Mouse (Mus musculus): ENCODE data around the gene Hnrnpl. TPM values are rescaled to one million over a fixed set of nuclear protein-coding genes. Genes with fewer than 3 reads are reported as not detected.
A peak's percentile ranks its signal among the peaks of the same experiment; 100 is the strongest.

Gene Hnrnpl
- total RNA-seq, 2 experiments from 2014 or later: 437 to 619 TPM

DNA sequence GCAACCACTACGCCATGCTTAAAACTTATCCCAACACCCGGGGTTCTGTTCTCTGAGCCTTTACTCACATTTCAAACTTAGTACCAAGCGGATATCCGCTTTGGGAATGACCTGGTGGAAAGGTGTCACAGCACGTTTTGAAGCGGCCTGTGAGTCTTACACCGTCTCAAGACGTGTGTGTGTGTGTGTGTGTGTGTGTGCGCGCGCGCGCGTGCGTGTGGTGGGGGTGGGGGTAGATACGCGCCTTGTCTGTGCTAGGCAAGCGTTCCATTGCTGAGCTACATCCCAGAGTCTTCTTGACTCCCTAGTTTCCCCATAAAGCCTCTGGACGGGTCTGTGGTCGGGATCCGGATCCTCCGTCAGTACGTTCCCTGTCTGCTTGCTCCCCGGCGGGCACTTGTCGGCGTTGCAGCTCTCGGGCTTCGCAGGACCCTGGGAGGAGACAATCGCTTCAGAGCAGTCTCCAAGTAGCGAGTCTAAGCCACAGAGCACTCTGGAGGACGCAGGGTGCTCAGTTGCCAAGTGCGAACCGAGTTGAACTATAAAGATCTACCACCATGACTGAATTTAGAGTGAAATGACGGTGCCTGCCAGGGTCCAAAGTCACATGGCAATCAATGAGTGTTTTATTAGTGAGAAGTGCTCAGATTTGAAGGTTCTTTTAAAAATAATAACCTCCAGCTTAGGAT is 1.2 kb downstream of the Hnrnpl start:
- peak; percentile 13 for ATAC-seq (replicated peaks; ENCODE audit: low FRiP score, low TSS enrichment, poor library complexity, severe bottlenecking)

DNA sequence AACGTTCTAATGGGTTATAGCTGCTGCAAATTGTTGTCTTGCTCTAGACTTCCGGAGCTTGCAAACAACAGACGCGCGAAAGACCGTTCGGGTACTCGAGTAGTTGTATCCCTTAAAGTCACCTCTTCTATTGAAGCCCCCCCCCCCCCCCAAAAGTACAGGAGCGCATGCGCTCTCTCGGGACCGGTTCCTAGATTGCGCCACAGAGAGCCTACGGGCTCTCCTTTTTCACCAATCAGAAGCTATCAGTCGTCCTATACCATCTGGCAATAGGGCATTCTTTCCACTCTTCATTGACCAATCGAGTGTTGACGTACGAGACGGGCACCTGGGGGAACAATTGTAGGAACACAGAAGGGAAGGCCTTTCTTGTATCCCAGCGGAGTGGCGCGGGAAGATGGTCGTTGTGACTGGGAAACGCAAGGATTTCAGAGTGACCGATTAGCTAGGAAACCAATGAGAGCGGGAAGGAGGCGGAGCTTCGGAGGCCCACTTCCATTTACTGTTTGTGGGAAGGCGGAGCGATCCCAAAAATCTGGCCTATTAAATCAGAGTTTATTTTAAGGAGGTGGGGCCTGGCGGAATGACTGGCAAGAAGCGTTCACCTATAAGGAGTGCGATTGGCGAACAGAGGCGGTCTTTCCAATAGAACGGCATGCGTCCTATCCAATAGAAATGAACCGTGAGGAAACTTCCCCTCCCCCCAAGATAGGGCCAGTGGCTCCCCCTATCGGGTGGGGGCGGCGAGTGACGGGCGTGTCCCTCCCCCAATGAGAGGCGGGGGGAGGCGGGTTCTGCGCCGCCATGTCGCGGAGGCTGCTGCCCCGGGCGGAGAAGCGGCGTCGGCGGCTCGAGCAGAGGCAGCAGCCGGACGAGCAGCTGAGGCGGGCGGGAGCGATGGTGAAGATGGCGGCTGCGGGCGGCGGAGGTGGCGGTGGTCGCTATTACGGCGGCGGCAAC is 2.0 kb downstream of the Hnrnpl start:
- ATAC-seq (replicated peaks; ENCODE audit: low FRiP score, low TSS enrichment, poor library complexity, severe bottlenecking): peak; percentile 69

DNA sequence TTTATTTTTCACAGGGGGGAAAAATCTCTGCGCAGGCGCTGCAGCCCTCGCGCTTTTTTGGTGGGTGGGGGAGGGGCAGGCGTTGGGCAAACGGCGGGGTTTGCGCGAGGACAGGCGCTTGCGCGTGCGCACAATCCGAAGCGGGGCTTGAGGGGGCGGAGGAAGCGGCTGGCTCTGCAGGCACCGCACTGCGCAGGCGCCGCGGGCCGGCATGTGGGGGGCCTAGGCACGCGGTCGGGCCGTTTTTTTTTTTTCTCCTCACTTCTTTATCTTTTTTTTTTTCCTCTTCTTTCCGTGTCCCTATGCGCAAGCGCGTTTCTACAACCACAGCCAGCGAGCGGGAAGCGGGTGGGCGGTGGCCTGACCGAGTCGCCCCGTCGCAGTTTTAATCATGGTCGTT is 2.9 kb downstream of the Hnrnpl start:
- peak; percentile 8; the same call in 1 of the 2 replicates for ATAC-seq (replicated peaks; ENCODE audit: low FRiP score, low TSS enrichment, poor library complexity, severe bottlenecking)

DNA sequence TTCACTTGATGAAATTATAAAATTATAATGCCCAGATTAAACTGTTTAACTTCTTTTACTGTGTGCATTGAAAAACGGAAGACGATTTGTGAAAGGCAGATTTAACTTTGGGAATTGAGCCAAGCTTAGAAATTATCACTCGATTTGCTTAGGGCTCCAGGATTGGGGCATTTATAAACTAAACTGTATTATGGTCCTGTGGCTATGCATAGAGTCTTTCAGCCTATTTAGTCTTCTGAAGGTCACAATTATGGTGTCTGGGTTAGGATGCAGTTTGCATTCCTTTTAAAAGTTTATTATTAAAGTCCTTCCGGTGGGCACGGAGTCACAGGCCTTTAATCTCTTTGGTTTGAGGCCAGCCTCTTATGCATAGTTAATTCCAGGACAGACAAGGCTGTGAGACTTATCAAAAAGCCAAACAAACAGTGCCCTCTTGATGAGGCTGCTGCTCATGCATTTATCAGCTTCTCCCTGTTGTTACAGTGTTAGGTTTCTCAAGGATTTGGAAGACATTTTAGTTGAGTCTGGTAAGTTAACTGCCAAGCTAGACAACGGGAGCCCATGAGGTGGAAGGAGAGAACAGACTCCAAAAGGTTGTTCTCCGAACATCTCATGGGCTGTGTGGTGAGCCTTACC is 3.4 kb downstream of the Hnrnpl start:
- no peak for ATAC-seq (replicated peaks; ENCODE audit: low FRiP score, low TSS enrichment, poor library complexity, severe bottlenecking)

DNA sequence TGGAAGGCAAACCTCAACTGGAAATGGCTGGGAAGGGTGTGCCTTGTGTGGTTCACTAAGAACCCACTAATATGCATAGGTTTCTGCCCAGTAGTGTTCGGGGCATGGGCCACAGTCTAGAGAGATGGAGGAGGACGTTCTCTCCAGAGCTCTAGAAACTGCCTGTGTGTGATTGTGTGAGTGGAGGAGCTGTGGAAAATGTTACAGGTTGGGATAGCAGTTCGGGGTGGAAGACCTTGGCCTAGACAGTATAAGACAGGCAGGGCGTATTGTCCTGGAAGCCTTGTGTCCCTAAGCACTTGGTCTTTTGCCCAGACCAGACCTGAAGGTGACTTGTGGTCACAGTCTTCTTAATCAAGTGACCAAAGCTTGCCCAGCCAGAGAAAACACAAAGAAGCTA is 4.1 kb downstream of the Hnrnpl start:
- ATAC-seq (replicated peaks; ENCODE audit: low FRiP score, low TSS enrichment, poor library complexity, severe bottlenecking): no peak

DNA sequence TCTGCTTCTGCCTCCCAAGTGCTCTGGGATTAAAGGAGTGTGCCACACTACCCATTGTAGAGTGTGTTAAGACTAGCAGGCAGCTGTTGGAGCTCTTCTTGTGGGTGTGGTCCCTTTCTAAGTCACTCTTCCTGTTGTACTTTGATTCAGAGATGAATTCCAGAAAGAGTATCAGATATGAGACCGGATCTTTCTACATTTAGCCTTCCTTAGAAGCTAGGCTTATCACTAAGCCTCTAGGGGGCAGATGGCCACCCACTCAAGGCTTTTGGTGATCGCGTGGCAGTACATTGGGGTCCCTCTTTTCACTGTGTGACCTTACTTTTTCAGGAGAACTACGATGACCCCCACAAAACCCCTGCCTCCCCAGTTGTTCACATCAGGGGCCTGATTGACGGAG is 4.6 kb downstream of the Hnrnpl start:
- ATAC-seq (replicated peaks; ENCODE audit: low FRiP score, low TSS enrichment, poor library complexity, severe bottlenecking): no peak

DNA sequence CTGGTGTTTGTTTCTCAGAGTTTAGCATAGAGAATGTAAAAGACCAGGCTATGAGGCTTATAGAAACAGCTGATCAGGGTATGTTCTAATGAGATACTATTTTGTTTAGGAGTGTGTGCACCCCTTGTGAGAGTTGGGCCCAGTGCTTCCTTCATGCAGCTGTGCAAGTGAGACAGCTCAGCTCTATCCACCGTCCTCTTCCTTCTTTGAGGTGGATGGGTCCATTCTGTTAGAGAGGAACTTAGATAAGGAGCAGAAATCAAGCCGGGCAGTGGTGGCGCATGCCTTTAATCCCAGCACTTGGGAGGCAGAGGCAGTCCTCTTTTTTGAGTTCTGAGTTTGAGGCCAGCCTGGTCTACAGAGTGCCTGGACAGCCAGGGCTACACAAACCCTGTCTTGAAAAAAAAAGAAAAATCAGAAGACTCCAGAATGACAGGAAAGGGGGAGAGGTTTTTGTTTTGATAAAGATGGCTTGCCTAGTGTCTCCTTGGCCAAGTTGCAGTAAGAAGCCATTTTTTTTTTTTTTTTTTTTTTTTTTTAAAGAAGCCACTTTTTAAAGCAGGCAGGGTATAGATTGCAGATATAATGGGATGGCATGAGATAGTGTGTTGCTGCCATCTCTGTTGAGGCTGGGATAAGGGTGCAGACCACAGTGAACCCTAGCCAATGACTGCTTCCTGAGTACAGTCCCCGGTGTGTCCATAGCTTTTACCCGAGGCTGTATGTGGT is 6.1 kb downstream of the Hnrnpl start:
- no peak for ATAC-seq (replicated peaks; ENCODE audit: low FRiP score, low TSS enrichment, poor library complexity, severe bottlenecking)

DNA sequence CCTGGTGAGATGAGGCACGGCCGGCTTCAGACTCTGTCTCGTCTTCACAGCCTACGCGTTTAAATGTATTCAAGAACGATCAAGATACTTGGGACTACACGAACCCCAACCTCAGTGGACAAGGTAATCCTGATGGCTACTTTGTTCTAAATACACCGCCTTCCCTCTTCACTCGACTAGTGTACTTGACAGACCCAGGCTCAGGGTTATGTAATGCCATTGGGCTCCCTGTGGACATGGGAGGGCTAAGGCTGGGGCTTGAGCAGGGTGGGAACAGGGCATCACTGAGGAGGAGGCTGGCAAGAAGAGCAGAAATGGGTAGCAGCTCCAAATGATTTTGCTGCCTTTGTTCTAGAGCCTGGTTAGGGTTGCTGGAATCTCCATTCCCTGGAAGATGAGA is 6.9 kb downstream of the Hnrnpl start:
- ATAC-seq (replicated peaks; ENCODE audit: low FRiP score, low TSS enrichment, poor library complexity, severe bottlenecking): no peak

DNA sequence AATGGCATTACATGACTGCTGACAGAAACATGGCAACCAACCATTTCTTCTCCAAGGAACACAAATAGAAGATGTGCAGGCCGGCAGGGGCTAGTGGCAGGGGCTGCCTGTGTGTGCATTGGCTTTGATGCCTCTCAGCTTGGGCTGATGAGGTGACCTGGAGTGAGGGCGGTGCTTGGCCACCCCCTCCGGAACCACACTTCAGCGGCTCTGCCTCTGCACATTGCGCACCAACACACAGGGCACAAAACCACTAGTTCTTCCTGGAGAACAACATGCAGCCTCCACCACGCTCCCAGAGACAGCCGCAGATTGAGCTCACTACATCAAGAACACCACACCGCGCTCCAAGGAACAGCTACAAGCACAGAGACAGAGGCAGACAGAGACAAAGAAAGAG is 7.9 kb downstream of the Hnrnpl start:
- ATAC-seq (replicated peaks; ENCODE audit: low FRiP score, low TSS enrichment, poor library complexity, severe bottlenecking): no peak

DNA sequence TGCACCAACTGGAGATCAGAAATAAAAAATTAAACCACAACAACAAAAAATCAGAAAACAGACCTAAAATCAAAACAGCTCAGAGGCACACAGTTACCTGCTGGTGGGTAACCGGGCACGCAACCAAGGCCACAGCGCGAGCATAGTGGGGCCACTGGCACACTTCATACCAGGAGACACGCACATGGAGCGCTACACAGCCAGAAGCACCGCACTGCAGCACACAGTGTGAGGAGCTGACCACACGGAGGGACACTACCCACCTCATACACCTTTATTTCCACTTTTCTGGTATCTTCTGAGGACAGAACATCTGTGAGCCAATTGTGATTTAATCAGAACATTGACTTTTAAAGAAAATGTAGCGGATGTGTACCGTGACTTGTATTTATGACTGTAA is 8.6 kb downstream of the Hnrnpl start:
- ATAC-seq (replicated peaks; ENCODE audit: low FRiP score, low TSS enrichment, poor library complexity, severe bottlenecking): no peak

DNA sequence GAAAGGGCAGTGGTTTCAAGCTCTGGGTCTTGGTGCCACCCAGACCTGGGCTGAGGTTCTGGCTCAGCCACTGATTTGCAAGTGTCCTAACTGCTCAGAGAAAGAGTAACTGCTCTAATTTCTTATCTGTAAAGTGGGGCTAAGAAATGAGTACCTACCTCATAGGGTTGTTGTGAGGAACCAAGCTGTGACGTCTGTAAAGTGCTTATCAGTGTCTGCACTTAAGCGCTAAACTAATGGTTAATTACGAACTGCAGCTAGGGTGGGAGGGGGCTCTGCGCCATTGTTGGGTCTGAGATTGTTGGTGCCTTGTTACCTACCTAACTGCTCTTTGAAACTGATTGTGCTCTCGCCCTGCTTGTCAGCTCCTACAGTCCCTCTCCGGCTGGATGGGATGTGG is 9.2 kb downstream of the Hnrnpl start:
- ATAC-seq (replicated peaks; ENCODE audit: low FRiP score, low TSS enrichment, poor library complexity, severe bottlenecking): no peak

DNA sequence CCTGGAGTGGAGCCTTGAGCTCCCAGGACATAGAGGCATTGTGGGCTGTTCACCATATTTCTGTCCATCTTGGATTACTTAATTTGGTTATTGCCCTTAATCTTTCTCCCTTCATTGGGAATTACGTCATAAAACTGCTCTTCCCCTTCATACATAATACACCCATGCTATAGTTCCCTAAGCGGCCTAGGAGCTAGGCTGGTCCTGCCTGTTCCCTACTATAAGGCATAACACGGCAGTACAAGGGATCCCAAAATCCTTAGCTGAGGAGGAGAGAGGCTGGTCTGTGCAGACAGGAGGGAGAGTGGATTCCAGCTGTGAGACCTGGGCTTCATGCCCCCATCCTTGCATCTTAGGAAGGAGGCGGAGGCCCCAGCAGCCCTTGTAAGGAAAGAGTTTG is 9.6 kb downstream of the Hnrnpl start:
- ATAC-seq (replicated peaks; ENCODE audit: low FRiP score, low TSS enrichment, poor library complexity, severe bottlenecking): no peak

DNA sequence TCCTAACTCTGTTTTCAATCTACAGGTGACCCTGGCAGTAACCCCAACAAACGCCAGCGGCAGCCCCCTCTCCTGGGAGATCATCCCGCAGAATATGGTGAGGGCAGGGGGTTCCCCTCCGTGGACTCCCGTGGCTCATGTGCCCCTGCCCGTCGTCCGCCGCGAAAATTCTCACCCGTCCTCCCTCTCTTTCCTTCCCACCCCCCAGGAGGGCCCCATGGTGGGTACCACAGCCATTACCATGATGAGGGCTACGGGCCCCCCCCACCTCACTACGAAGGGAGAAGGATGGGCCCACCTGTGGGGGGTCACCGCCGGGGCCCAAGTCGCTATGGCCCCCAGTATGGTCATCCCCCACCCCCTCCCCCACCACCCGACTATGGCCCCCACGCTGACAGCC is 10.1 kb downstream of the Hnrnpl start:
- no peak for ATAC-seq (replicated peaks; ENCODE audit: low FRiP score, low TSS enrichment, poor library complexity, severe bottlenecking)

DNA sequence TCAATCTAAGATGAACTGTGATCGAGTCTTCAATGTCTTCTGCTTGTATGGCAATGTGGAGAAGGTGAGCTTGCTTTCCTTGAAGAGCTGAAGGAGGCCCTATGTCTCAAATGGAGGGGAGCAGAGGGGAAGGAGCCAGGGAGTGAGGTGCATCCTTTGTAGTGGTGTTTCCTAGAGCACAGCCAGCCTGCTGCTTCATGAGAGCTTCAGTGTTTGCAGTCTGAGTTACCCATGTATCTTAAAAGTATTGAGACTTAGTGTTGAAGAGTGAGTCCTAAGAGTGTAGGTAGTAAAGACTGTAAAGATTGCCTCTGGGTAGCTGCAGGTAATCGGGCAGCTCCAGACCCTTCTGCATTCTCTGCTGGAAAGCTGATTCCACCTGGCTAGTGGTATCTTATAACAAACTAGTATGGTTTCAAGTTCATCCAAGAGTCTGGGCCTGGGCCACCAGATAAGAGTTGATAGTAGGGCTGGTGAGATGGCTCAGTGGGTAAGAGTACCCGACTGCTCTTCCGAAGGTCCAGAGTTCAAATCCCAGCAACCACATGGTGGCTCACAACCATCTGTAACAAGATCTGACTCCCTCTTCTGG is 10.6 kb downstream of the Hnrnpl start:
- peak; percentile 58 for ATAC-seq (replicated peaks; ENCODE audit: low FRiP score, low TSS enrichment, poor library complexity, severe bottlenecking)

DNA sequence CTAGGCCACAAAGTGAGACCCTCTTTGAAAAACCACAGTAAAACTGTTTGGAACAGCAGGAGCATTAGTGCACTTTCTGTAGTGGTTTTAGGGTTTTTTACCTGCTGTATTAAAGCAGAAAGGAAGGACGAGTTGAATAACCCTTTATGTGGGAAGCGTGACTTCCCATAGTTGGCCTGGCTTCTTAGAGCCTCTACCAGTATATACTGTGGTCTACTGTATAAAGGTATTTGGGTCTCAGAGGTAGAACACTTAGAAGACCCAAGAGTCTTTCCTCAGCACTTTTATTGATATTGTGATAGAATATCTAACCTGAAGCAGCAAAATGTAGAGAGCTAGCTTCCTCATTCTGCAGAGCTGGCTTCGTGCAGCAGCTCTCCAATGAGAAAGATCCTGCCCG is 11.2 kb downstream of the Hnrnpl start:
- no peak for ATAC-seq (replicated peaks; ENCODE audit: low FRiP score, low TSS enrichment, poor library complexity, severe bottlenecking)

DNA sequence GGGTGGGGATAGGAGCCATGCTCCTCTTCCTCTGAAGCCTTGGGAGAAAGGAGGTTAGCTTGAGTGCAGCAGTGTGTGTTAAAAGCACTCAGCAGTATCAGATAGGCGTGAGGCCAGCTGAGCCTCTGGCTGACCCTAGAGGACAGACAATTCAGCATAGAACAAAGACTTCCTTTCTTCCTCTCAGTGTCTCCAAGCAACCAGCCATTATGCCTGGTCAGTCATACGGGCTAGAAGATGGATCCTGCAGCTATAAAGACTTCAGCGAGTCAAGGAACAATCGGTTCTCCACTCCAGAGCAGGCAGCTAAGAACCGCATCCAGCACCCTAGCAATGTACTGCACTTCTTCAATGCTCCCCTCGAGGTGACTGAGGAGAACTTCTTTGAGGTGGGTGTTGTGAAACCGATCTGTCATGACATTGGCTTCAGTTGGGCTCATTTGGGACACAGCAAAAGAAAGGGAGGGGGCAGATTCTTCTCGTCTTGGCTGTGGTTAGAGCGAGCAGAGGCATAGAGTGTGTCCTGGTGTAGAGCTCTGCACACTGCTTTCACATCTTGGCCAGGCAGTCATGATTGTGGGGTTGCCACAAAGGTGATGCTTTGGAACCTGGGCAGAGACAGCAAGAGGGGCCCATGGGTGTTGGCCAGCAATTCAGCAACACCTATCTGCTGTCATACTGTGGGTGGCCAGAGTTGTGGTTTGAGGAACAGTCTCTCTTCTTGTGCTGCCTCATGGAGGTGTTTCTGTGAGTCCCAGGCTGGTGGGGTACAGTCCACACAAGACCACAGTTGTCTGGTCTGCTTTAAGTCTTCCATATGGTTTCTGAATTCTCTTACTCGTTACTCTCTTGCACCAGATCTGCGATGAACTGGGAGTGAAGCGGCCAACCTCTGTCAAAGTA is 12.3 kb downstream of the Hnrnpl start:
- no peak for ATAC-seq (replicated peaks; ENCODE audit: low FRiP score, low TSS enrichment, poor library complexity, severe bottlenecking)

DNA sequence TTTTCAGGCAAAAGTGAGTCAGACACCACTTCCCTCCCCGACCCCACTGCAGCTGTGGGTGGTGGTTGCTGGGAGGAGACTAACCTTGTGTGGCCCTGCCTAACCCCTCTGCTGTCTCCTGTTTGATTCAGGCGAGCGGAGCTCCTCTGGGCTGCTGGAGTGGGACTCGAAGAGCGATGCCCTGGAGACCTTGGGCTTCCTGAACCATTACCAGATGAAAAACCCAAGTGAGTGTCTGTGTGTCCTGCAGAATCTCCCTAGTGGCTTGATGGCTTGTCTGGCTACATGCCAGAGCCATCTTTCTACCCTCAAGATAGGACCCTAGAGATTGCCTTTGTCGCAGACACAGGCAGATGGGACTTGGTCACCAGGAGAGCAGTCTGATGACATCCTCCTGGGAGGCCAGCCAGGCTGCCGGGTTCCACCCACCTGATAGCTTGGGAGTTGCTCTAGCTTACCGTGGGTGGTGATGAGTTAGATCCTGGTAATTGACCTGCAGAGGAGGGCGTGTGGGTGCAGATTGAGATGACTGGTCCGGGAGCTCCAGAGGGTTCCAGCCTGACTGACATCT is 13.0 kb downstream of the Hnrnpl start:
- 0 out of 2 replicates have a peak, but pooled peaks have one; percentile 29 for ATAC-seq (replicated peaks; ENCODE audit: low FRiP score, low TSS enrichment, poor library complexity, severe bottlenecking)

DNA sequence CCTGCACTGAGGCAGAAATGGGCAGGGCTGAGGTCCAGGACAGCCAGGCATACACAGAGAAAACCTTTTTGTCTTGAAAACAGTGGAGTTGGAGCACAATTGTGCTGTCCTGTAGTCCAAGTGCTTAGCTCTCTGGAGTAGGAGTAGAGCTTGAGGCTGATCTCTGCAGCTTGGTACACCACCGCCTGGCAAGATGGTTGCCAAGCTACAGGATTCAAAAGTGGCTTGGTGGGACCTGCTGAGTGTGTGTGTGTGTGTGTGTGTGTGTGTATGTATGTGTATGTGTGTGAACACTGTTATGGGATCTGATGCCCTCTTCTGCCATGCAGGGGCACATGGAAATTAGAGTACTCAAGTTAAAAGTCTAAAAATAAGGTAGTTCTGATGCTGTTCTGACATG is 14.2 kb downstream of the Hnrnpl start:
- no peak for ATAC-seq (replicated peaks; ENCODE audit: low FRiP score, low TSS enrichment, poor library complexity, severe bottlenecking)

All from megakaryocyte-erythroid progenitor cell, adult 5-6 weeks (primary cell).